Mouse (Mus musculus): ENCODE data around the gene Usp6nl.

DNA sequence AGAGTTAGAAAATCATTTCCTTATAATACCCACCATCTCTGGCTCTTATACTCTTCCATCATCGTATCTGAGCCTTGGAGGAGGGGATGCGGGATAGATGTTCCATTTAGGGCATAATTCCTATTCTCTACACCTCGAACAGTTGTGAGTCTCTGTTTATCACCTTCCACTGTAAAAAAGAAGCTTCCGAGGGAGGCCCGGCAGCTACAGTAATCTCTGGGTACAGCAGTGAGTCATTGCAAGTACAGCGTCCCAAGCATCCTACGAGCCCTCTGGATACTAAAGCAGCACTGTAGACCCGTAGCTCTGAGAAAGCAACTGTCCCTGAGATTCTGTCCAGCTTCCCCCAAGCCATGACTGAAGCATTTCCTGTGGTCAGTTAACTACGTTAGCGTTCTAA, 78.6 kb downstream of the Usp6nl start:
- TF ChIP-seq POLR2A (IDR thresholded peaks at IDR 0.05; ENCODE audit: low read depth, low read length) (no peak), CTCF (IDR thresholded peaks at IDR 0.05; ENCODE audit: extremely low read depth, insufficient read length, insufficient replicate concordance, low read depth, low read length) (no peak)
